Mouse (Mus musculus) 416B (cell line): ENCODE measurements around the gene Phactr3.
"Not testable (repeated sequence)": the region's sequence is repeated elsewhere in the genome, so short reads cannot be mapped to it uniquely, and the experiment has no call there.

Experiments
- DNase-seq: peaks from one replicate; pipeline ENCODE4 v3.0.0; 2011; ENCODE audit warnings: low read depth

The Phactr3 gene

DNA sequence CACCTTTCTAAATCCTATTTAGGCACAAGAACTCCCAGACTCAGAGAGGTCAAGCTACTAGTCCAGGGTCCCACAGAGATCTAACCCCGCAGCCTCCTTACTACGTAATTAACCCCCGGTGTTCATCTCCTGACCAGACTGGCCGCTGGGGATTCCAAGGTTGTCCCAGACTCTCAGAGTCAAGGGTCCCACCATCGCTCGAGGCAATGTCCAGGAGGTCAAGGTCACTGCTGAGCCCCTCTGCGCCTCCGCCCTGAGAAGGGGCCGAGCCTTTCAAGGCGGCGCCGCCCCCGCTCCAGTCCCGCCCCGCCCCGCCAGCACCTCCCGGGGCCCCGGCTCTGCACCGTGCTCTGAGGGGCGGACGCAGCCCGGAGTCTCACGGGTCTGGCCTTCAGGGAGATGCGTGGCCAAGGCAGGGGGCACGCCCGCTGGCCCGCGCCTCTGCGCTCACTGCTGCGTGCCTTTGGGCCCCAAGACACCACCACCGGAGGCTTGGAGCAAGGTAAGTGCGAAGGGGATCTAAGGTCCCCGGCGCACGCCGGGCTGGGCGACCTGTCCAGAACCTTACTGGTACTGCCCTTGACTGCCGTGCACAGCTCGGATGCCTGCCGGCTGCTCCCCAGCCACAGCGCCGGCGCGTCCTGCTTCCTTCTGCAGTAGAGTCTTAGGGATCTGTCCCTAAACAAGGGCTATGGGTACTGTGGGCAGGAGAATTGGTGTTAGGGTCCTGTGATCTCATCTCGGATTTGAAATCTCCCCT, at the start of gene Phactr3:
Gene Phactr3, plus strand, starts transcription at position 175 of the 760 bp plus-strand sequence.
- DNase-seq = no peak

DNA sequence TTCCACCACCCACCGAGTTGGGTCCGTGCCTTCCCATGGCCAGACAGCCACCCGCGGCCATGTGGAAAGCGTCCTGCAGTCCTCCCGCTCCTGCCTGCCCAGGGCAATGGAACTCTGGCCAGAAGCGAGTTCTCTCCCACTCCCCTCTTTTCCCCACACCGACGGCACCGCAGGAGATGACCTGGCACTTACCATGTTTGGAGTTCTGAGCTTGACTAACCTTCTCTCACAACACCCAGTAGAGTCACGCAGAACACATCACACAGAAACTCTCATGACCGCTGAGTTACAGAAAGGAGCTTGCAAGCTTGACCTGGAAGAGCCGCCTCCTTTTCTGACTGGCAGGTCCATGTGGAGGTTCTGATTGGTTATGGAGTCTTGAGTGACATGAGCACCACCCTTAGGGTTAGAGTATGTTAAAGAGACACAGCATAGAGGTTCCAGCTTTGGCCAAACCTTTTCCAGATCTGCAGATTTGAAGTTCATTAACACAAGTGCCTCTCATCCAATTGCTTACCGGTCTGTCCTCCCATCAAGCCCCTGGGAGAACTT, 40.5 kb upstream of the Phactr3 start, which contains the start of gene Zfp931:
Gene Zfp931, minus strand, starts transcription at position 311 of the 552 bp plus-strand sequence.
- DNase-seq = not testable (repeated sequence)

DNA sequence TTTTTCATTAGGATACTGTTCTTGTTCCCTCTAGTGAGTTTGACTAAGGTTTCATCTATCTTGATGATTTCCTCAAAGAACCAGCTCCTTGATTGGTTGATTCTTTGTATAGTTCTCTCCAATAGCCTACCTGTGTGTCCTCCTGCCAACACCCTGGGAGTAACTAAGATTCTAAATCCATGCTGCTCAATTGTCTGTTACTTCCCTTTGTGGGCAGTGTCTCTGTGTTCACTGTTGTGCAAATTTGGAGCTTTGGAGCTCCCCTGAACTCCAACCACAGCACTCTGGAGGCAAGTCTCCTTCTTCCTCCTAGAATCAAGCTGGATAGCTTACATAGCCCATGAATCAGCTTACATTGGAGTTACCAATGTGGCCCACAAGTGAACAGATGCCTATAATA, 29.2 kb upstream of the Phactr3 start:
- DNase-seq = no peak

DNA sequence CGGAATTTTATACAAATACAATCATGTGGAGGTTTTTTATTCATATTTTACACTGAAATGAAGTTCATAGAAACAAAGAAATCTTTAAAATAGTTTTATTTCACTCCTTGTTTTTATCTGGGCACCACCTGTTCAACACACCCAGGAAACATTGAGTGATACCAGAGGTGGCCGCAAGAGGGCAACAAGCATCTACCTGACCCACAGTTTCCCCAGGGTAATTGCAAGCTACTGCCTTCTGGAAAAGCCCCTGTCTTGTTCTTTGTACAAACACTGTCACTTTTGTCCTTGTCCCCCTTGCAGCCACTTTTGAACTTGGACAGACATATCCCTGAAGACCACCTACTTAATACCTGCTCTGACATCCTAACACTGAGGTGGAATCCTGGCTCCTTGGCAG, 20.8 kb upstream of the Phactr3 start:
- DNase-seq = peak; percentile 41

DNA sequence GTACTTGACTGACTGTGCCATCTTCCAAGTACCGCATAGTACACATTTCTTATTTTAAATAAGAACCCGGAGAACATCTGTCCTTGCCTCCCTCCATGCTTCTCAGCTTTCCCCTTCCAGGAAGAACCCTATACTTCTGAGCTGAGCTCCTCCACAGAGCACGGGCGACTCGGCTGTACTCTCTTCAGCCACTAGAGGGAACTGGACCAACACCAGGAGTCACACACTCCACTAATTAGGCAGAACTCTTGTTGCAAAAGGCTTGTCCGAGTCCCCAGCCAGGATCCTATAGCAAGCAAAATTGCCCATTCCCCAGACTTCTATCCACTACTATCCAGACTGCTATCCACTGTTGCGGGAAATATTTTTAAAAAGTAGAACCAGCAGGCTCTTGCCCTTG, 16.8 kb upstream of the Phactr3 start:
- DNase-seq = peak; percentile 55

DNA sequence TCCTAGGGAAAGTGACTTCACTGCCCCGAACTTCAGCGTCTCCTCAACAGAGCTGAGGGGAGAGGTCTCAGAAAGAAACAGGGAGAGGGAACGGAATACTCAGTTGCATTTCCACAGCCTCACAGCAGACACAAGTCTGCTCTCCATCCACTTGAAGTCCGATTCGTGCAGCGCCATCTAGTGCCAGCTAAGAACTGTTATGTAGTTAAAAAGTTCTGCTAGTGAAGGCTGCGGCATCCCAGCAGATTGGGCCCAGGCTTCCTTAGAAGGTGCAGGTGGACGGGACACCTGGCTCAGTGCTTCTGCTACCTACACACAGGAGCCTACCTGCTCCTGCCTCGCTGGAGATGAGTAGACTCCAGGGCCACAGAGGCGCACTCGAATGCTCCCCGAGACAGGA, 829 bp upstream of the Phactr3 start:
- peak; percentile 75 for DNase-seq

DNA sequence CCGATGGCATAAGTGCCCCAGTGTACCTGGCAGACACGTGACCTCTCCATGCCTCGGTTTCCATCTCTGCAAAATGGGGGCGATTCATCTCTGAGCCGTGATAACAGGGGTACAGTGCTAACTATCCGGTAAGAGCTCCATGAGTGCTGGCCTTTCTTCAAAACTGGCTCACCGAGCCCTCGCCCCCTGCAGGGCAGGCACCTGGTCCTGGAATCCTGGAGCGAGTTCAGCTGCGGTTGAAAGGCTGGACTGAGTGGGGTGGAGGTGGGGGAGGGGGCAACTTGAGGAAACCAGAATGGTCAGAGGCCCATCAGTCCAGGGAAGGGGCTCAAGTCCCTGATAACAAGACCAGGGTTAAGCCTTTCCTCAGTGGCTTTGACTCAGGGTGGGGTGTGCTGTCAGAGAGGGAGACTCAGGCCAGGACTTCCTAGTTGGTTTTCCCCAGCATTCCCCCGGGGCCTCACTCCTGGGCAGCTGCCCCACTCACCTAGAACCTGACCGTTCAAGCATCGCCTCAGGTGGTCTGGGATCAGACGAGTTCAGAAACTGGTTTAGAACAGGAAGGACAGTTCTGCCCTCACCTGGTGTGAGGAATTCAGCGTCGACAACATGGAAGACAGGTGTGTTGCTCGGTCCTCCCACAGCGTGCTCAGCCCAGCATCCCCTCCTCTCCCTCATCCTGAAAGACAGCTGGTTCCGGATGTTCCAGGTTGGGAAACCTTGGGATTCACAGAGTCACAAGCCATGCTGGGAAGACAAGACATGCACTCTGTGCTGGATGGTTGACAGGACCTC, 983 bp downstream of the Phactr3 start:
- DNase-seq = no peak

DNA sequence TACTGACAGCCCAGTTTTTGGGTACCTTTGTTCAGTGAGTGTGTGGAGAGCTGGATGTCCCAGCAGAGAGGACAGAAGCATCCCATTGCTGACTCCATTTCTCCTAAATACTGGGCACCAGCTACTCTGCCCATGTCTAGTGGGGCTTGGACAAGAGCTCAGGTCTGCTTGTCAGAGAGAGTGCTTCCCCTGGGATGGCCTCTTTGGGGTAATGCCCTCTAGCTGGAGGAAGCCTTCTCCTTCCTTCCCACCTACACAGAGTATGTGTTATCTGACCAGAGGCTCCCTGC, 1.5 kb downstream of the Phactr3 start:
- no peak for DNase-seq

DNA sequence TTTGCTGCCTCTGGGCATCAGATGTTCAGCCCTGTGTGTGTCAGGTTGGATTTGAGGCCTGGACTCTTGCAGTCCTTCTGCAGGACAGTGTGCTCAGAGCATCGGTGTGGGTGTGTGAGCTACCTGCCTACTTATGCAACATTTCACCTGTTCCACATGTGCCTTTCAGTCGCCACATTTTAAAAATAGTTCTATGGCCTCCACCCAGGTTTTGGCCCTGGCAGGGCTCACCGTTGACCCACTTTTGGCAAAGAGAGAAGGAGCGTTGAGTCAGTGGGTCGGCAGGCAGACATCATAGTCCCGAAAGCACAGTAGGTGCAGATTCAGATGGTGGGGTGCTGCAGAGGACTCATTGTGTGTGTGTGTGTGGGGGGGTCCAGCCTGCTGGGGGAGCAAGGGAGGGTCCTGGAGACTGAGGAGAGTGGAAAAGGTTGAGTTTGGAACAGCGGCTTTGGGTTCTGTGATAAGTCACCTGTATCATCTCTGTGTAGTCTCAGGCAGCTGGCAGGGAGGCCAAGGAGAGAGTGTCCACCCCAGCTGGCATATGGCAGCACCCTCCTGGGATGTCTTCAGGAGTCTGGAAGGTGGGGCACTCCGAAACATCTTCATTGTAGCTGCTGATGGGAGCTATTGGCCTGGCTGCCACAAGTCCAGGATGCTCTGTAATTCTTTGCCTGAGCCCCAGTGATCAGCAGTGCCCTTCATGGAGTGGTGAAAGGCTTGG, 2.0 kb downstream of the Phactr3 start:
- DNase-seq = no peak

DNA sequence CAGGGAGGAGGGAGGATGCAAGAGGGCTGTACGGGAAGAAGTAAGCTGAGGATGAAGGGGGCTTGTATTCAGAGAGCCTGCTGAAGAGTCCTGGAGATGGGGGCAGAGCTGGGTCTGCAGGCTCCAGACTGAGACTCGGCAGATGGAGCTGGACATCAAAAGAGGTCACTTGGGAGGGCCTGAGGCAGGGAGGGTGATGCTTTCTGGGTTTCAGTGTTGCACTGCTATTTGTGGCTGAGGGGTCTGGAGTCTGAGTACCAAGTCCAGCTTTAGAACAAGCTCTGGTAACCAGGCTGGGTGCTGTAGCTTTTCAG, 2.6 kb downstream of the Phactr3 start:
- DNase-seq = no peak

DNA sequence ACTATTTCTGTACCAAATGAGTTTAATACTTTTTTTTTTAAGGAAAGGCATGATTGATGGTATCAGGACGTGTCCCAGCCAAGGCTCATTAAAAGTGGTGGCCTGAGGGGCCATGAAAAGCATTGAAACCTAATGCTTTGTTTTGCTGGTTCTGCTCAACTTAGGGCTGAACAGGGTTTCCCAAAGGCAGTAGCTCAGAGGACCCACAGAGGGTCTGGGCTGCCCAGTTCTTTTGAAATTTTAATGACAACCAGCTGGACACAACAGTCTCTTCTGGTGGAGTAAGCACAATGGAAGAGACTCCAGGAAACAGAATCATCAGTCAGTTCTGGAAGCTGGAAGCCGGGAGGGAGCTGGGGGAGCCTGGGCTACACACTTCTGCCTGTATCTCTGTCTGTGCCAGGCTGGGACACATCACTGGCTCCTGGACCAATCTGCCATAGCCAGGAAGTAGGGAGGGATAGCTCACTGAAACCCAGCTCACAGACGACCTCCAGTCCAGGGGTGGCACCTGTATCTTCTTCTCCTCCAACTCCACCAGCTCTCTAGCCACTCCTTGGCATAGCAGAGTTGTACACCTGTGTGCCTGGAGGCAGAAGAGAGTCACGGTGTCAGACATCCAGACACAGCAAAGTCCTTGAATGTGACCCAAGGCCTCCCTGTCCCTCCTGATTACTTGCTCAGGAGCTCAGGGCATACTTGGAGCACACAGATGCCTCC, 3.3 kb downstream of the Phactr3 start:
- DNase-seq = no peak

DNA sequence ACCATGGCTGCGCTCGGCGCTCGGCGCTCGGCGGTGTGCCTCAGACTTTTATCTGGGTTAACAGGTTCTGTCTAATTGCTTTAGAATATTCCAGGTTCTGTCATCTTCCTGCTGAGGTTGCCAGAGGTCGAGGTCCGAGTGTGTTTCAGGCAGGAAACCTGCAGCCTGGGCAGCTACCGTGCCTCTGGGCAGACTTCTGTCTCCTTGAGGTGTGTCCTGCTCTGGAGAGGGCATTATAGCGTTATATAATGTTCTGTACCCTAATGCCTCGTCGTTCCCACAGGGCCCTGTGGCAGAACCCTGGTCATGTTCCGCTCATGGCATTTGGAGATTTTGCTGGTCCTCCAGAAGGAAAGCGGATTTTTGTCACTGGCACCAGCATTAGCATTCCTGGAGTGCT, 4.7 kb downstream of the Phactr3 start:
- no peak for DNase-seq

DNA sequence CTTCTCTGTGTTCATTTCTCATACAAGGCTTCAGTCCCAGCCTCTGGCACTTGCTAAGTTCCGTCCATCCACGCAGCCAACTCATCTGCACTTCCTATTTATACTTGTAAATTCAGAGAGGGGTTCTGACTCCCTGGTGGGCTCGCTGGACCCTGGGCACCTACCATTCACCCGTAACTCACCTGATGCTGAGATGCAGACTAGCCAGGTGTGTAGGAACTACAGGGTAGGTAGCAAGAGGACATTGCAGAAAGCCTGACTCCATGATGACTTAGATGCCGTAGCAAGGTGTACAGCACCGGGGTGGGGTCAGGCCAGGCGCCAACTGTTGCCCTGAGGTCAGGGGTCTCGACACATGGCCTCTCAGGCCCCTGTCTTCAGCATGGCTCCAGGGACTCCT, 6.7 kb downstream of the Phactr3 start:
- no peak for DNase-seq

DNA sequence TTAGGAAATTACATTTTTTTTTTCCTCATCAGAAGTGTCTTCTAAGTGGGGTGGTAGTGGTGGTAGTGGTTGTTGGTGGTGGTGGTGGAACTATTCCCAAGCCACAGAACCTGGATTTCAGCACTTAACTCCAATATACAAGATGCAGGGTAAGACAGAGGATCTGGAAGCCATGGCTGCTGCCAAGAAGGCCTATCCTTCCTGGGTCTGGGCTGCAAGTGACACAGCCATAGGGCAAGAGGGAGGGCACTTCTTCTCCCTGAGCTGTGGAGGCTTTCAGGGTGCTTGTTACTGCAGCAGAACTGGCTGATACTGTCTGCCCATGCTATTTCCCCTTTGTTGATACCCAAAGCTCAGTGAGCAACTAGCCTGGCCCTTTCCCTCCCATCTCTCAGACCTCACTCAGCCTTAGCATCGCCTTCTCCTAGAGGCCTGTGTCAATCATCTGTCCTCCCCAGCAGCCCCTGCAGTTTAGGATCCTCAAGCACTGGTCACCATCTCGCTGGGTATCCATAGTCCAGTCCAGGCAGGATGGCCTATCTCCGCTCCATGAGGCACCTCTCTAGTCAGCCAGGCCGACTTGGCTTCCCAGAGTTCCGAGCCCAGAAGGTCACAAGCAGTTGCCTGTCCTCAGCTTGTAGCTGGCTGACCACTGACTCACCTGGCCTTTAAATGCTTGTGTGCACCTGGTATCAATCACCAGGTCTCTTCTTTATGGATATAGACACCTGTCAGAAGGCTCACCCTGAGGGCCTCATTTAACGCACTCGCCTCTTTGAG, 7.5 kb downstream of the Phactr3 start:
- no peak for DNase-seq

DNA sequence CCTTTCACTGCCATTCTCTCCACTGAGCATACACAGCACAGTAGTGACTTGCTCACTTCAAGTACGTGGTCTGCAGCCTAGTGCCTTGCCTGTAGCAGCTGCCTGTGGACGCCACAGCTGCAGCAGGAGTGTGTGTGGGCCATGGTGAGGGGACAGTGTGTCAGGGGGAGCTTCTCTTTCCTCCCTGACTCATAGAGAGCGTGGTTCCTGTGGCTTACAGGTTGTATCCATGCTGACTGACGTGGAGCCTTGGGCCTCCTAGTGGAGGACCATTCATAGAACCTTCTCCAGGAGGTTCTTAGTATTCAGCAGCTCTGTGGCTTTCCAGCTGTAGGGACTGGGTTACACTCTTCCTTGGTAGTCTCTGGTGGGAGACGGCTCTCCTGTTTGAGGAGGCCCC, 9.8 kb downstream of the Phactr3 start:
- DNase-seq = peak; percentile 5

DNA sequence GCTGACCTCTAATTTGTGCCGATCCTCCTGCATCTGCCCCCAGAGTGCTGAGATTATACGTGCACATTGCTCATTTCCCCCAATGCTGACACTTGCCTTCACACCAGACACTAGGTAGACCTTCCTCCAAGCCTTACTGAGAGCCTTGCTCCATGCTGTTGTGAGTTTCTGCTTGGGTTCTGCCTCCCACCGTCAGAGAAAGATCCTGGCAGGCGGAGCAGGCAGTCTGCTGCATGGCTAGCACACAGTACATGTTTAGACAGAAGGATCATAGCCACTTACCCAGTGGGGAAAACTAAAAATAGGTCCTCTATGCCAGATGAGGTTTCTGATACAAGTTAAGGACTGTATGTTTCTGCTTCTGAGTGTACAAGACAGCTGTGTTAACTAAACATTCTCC, 10.4 kb downstream of the Phactr3 start:
- DNase-seq = no peak

DNA sequence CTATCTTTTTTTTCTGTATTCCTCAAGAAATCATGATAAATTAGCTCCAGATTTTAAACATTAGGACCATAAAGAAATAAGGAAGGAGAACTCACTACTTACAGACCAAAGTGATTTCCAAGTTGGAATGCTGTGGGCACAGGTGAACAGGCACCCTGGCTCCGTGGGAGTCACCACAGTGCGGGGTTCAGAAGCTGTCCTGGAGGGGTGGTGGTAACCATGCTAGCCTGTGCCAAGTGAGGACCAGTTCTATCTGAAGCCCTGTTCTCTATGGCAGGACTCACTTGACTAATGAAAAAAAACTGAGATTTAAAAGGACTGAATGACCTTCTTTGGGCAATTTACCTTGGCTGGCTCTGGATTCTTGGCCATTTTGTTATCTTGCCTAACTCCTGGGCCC, 10.9 kb downstream of the Phactr3 start:
- DNase-seq = no peak

DNA sequence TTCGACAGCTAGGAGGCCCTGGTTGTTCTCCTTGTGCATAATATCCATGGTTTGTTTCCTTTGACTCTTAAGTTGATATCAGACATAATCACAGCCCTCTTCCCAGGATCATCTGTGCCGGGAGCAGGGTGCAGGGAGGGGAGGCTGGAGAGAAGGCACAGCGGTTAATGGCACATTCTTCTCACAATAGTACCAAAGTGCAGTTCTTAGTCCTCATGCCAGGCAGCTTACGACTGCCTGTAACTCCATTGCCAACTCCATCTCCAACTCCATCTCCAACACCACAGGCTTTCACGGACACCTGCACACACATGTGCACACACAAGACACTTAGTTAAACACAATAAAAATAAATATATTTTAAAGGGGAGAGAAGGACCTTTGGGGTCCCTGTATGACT, 11.8 kb downstream of the Phactr3 start:
- DNase-seq = no peak

DNA sequence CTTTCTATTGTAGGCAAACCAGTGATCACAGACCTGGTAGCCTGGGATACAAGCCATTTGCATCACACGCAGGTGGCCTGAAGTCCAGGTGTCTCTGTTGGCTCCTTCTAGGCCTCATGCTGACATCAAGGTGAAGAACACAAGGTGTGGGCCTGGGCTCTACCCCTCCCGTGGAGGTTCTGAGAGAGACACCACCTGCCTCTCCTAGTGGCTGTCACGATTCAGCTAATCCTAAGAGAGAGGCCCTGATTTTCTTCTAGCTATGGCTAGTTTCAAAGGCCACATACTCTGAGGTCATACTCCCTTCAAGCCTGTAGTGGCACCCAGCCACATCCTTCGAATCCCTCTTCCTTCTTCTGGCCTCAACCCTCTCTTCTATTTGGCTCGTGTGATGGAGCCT, 12.2 kb downstream of the Phactr3 start:
- no peak for DNase-seq

DNA sequence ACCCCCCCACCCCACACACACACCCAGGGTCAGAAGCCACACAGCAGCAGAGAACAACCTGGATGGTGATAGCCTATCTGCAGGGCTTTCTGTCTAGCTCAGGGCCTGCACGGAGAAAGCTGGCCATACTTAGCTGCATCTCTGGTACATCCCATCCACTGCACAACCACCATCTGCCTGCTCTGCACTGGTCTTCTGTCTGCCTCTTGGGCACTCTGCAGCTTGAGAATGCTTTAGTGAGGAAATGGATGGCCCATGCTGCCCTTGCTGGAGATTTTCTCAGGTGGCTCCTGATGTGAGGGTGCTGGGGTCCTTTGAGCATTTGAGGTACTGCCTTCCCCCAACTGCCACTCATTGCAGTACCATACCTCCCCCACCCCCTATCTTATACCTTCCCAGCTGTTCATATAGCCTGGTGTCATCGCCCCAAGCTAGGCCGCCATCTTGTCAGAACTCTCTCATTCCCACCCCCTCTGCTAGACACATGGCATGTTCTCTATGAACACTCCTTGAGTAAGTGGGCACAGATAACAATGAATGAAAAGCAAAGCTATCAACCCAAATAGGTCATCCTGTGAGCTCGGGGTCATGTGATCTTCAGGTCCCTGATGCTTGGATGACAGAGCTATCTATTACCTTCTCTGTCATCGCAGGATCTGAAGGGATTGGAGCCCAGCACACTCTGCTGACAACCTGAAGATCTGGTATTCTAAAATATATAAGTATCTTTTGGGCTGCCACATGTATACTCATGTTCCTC, 13.0 kb downstream of the Phactr3 start:
- no peak for DNase-seq

DNA sequence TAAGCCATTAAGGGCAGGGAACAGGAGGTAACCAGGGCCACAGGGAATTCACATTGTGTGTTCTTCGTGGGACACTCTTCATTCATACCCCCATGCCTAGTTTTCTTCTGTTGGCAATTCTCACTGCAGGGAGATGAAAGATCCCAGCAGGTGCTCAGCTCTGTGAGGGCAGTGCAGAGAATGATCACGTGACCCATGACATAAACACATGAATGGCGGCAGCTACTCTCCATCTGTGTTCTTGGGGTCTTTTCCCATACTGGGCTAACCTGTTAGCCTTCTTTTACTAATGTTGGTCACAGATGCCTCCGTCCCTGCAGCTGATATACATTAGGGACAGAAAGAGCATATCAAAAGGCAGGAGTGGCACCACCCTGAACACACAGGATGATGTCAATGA, 16.9 kb downstream of the Phactr3 start:
- no peak for DNase-seq
